Mouse (Mus musculus) hindbrain, embryonic 11.5 days (tissue): Measurements from ENCODE around the gene Actr1a. TPM values are rescaled to one million over a fixed set of nuclear protein-coding genes. Genes with fewer than 3 reads are reported as not detected.

Experiments
- ATAC-seq: fragments of 200-750 bp; cut with Nextera tagmentation; 2 replicates; pipeline ENCODE4 v1.8.0; 2017; ENCODE audit warnings: mild to moderate bottlenecking, moderate TSS enrichment, moderate library complexity; ENCODE audit not compliant: low FRiP score
- DNase-seq: peaks from one replicate; pipeline ENCODE4 v3.0.0-alpha.2; 2015; ENCODE audit warnings: low spot score
- H3K27ac ChIP-seq: fragments of 300-500 bp; sonication (generic); 2 replicates; pipeline ENCODE4 v1.5.1; 2014; ENCODE audit warnings: mild to moderate bottlenecking, low read depth, low read length
- H3K27me3 ChIP-seq: fragments of 300-500 bp; sonication (generic); 2 replicates; pipeline ENCODE4 v1.6.1; 2014; ENCODE audit warnings: mild to moderate bottlenecking, low read length, moderate library complexity, mixed read lengths; ENCODE audit not compliant: control insufficient read depth, insufficient read depth
- H3K36me3 ChIP-seq: fragments of 300-500 bp; sonication (generic); 2 replicates; pipeline ENCODE4 v1.6.1; 2014; ENCODE audit warnings: mild to moderate bottlenecking, low read length, moderate library complexity, mixed read lengths; ENCODE audit not compliant: control insufficient read depth, insufficient read depth
- H3K4me1 ChIP-seq: fragments of 300-500 bp; sonication (generic); replicated peaks from 2 replicates; pipeline ENCODE4 v1.6.1; 2014; ENCODE audit warnings: low read length, mixed read lengths; ENCODE audit not compliant: control insufficient read depth, insufficient read depth
- H3K4me2 ChIP-seq: fragments of 300-500 bp; sonication (generic); replicated peaks from 2 replicates; pipeline ENCODE4 v1.6.1; 2014; ENCODE audit warnings: mild to moderate bottlenecking, low read depth, low read length
- H3K4me3 ChIP-seq: fragments of 300-500 bp; sonication (generic); 2 replicates; pipeline ENCODE4 v1.5.1; 2014; ENCODE audit warnings: low read depth, low read length
- H3K9ac ChIP-seq: fragments of 300-500 bp; sonication (generic); 2 replicates; pipeline ENCODE4 v1.6.1; 2014; ENCODE audit warnings: low read depth, low read length
- H3K9me3 ChIP-seq: fragments of 300-500 bp; sonication (generic); 2 replicates; pipeline ENCODE4 v1.6.1; 2016; ENCODE audit warnings: low read length; ENCODE audit not compliant: control insufficient read depth
- WGBS: fragments of 180-500 bp; shearing (Covaris S2); extraction: QIAGEN DNeasy Blood & Tissue Kit; methylation state at CpG from one replicate; pipeline ENCODE4 v1.1.7; 2014; 5-methylcytosine and 5-hydroxymethylcytosine counted together
- polyA plus RNA-seq: library from polyadenylated mRNA; unstranded; fragments of >200 nt; fragmentation: Nextera tagmentation; extraction: Ambion mirVana; gene quantifications from 2 replicates; pipeline ENCODE4 v1.2.1, GENCODE M21; 2014

Gene Actr1a
- polyA plus RNA-seq, 1 experiment from 2014 or later = 223 TPM

DNA sequence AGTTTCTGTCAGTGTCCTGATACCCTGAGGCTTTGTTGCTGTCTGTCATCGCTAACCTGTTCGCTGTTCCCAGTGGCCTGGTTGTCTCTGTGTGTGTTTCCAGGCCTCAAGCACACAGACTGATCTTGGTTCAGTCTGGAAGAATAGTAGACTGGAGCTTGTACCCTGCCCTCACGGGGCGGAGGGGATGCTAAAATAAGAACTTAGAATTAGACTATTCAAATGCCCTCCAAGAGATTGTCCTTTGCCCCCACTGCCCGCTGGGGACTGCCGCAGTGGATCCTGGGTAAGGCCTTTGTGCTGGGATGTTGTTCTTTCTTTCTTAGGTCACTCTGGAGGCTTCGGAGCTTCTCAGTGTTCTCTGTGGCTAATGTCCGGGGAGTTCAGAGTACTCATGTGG, 29.7 kb upstream of the Actr1a start:
- no peak for ATAC-seq

DNA sequence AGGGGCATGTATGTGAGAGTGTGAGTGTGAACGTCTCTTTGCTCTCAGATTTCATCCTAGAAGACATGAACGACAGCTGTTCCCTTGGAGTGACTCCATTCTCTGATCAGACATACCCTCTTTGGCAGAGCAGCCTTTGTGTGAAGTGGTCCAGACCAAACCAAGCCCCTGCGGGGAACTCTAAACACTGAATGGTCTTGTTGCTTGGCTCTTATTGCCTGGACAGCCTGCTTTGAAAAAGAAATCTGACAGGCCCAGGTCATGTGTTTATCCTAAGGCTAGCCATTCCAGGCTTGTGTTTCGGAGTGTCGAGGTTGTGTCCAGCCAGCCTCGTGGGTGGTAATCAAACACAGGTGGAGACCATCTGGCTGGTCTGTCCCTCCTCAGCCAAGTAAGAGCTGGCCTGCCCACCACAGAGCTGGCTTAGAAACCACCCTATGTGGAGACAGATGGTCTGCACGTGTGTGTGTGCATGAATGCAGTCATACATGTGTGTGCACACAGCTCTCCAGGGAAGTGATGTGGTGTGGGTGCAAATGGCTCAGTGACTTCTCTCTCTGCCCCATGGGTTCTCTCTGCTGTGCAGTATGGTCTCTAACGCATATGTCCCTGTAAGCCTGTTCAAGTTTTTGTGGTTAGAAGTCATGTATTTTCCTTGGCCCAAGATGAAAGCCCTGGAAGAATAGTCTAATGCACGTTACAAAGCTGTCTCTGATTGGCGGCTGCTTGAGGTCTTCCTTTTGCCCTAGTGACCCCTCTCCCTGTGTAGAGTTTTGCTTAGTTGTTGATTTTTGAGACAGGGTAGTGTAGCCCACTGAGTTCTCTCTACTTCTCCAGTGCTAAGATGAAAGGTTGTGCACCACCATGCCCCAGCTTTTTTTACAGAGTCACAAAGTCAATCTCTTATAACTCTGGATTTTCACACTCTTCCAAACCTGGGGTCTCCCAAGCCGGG, 27.1 kb upstream of the Actr1a start:
- 41% methylated on average over 11 of the region's 11 CpGs for whole genome bisulfite sequencing
- ATAC-seq = no peak
- H3K27ac ChIP-seq = peak overlapping the region; percentile 19; the same call in 1 of the 2 replicates
- peak; percentile 54 for DNase-seq
- H3K9ac ChIP-seq = no peak overlapping the region
- H3K36me3 ChIP-seq = peaks cover 3% of the 10 kb centered on the region; the same call in 1 of the 2 replicates
- H3K4me1 ChIP-seq = peaks cover 4% of the 10 kb centered on the region; the same call in 1 of the 2 replicates
- H3K27me3 ChIP-seq = no peaks in the 10 kb centered on the region
- no peaks in the 10 kb centered on the region for H3K9me3 ChIP-seq
- H3K4me2 ChIP-seq = no peak overlapping the region
- no peak overlapping the region for H3K4me3 ChIP-seq

More for the DNA sequence above, 29.7 kb upstream of the Actr1a start:
- Histone ChIP-seq H3K4me3 (no peak overlapping the region), H3K9me3 (no peaks in the 10 kb centered on the region), H3K27me3 (no peaks in the 10 kb centered on the region), H3K27ac (no peak overlapping the region), H3K9ac (no peak overlapping the region), H3K4me1 (peaks cover 4% of the 10 kb centered on the region; the same call in 1 of the 2 replicates), H3K4me2 (no peak overlapping the region), H3K36me3 (peaks cover 3% of the 10 kb centered on the region; the same call in 1 of the 2 replicates)
- WGBS = 90% methylated on average over 8 of the region's 8 CpGs
- no peak for DNase-seq

GRCm38 (mm10) chr19:46420410-46420809, 24.9 kb upstream of the Actr1a start:
- 94% methylated on average over 7 of the region's 7 CpGs for WGBS

DNA sequence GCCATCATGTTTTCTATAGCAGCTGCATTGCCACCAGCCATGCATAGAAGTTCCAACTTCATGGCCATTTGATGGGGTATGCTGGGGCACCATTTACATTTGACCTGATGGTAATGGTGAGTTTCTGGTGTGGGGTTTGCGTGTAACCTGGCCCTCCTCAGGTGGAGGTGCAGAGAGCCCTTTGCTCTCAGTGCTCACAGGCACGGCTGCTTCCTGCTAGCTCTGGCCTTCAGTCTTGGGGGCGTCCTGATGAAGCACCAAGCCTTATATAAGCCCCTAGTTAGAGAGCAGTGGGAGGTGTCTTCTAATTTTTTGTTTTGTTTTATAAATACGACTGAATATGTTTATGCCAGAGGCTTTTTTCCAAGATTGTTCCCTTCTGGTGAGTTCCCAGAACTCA, 22.5 kb upstream of the Actr1a start:
- ATAC-seq (no peak), DNase-seq (no peak)
- no peak overlapping the region for H3K4me3 ChIP-seq
- H3K27ac ChIP-seq = no peak overlapping the region
- H3K9ac ChIP-seq = no peak overlapping the region
- no peaks in the 10 kb centered on the region for H3K9me3 ChIP-seq
- WGBS = 89% methylated on average over 4 of the region's 4 CpGs
- H3K27me3 ChIP-seq = no peaks in the 10 kb centered on the region
- H3K4me1 ChIP-seq = peaks cover 4% of the 10 kb centered on the region; the same call in 1 of the 2 replicates
- no peak overlapping the region for H3K4me2 ChIP-seq
- H3K36me3 ChIP-seq = no peaks in the 10 kb centered on the region

More at GRCm38 (mm10) chr19:46420410-46420809, 24.9 kb upstream of the Actr1a start:
- ATAC-seq (no peak), DNase-seq (no peak)
- no peaks in the 10 kb centered on the region for H3K27me3 ChIP-seq
- H3K4me2 ChIP-seq = no peak overlapping the region
- no peak overlapping the region for H3K27ac ChIP-seq
- H3K4me1 ChIP-seq = peaks cover 4% of the 10 kb centered on the region; the same call in 1 of the 2 replicates
- no peaks in the 10 kb centered on the region for H3K9me3 ChIP-seq
- no peak overlapping the region for H3K4me3 ChIP-seq
- no peak overlapping the region for H3K9ac ChIP-seq
- H3K36me3 ChIP-seq = peaks cover under 1% of the 10 kb centered on the region; the same call in 1 of the 2 replicates

GRCm38 (mm10) chr19:46416276-46416675, 20.7 kb upstream of the Actr1a start:
- Histone ChIP-seq H3K27ac (no peak overlapping the region), H3K4me3 (no peak overlapping the region), H3K9me3 (no peaks in the 10 kb centered on the region), H3K4me1 (no peaks in the 10 kb centered on the region), H3K36me3 (no peaks in the 10 kb centered on the region), H3K9ac (no peak overlapping the region), H3K27me3 (no peaks in the 10 kb centered on the region), H3K4me2 (no peak overlapping the region)
- DNase-seq (no peak), ATAC-seq (no peak)
- 68% methylated on average over 9 of the region's 9 CpGs for WGBS

DNA sequence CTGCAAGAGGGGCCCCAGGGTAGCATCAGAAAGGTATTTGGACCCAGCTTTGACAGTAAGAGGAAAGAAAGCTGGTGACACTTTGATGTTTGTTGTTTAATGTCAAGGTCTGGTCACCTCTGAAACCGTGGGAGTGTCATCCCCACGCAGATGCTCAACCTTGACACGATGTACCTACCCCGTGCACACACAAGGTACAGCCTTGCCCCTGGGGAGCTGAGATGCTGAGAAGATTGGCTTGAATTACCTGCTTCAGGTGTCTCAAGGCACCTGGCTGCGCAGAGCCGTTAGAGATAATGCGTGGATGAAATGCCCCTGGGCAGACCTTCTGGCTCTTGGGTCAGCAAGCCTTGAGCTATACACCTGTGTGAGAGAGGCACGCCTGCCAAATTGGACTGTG, 18.9 kb upstream of the Actr1a start:
- DNase-seq (no peak), ATAC-seq (no peak)
- 91% methylated on average over 8 of the region's 8 CpGs for WGBS
- Histone ChIP-seq H3K27me3 (no peaks in the 10 kb centered on the region), H3K4me1 (no peaks in the 10 kb centered on the region), H3K9me3 (no peaks in the 10 kb centered on the region), H3K4me2 (no peak overlapping the region), H3K9ac (no peak overlapping the region), H3K4me3 (no peak overlapping the region), H3K27ac (no peak overlapping the region), H3K36me3 (no peaks in the 10 kb centered on the region)

- Histone ChIP-seq H3K4me2 (no peak overlapping the region), H3K4me3 (no peak overlapping the region), H3K27me3 (no peaks in the 10 kb centered on the region), H3K36me3 (no peaks in the 10 kb centered on the region), H3K9me3 (no peaks in the 10 kb centered on the region), H3K4me1 (no peaks in the 10 kb centered on the region), H3K9ac (no peak overlapping the region), H3K27ac (no peak overlapping the region)
- 98% methylated on average over 2 of the region's 2 CpGs for WGBS
- no peak for ATAC-seq
- DNase-seq = no peak
Measured at GRCm38 (mm10) chr19:46413969-46414368, 18.4 kb upstream of the Actr1a start.

DNA sequence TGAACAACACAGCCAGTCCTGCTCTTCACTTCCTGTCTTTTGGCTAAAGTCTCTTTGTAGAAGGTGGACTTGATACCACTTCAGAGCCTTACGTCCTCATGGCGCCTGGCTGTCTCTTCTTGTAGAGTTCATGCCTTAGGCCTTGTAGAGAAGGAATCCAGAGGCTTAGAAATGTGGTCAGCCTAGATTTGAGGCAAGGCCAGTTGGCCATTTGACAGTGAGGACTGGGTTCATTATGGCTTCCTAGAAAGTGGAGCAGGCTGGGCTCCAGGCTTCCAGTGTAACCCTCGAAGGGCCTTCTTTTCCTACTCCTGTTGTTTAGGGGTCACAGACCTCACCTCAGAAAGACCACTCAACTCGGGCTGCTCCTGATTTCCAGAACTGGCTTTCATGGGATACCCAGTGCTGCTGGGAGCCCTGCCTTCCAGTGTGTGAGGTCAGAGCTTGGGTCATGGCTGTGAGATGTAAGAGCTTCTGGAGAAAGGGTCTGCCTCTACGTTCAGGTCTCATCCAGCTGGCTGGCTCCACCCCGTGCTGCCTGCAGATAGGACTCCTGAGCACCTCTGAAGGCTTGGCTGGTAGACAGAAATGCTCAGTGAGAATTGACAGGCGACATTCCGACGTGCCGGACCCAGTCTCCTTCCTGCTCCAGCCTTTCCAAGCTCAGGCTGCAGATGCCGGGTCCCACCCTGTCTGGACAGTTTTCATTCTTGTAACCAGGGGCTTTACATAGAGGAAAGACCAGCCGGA, 16.7 kb upstream of the Actr1a start:
- ATAC-seq = no peak
- 89% methylated on average over 12 of the region's 12 CpGs for WGBS
- Histone ChIP-seq H3K27me3 (no peaks in the 10 kb centered on the region), H3K9me3 (no peaks in the 10 kb centered on the region), H3K9ac (no peak overlapping the region), H3K27ac (no peak overlapping the region), H3K36me3 (no peaks in the 10 kb centered on the region), H3K4me2 (no peak overlapping the region), H3K4me3 (no peak overlapping the region), H3K4me1 (no peaks in the 10 kb centered on the region)
- no peak for DNase-seq
